Mouse (Mus musculus): ENCODE measurements around the gene Frmd4a. TPM values are rescaled to one million over a fixed set of nuclear protein-coding genes. Genes with fewer than 3 reads are reported as not detected.

The Frmd4a gene
- polyA plus RNA-seq, 1 experiment from 2014 or later, result 6.6 TPM

DNA sequence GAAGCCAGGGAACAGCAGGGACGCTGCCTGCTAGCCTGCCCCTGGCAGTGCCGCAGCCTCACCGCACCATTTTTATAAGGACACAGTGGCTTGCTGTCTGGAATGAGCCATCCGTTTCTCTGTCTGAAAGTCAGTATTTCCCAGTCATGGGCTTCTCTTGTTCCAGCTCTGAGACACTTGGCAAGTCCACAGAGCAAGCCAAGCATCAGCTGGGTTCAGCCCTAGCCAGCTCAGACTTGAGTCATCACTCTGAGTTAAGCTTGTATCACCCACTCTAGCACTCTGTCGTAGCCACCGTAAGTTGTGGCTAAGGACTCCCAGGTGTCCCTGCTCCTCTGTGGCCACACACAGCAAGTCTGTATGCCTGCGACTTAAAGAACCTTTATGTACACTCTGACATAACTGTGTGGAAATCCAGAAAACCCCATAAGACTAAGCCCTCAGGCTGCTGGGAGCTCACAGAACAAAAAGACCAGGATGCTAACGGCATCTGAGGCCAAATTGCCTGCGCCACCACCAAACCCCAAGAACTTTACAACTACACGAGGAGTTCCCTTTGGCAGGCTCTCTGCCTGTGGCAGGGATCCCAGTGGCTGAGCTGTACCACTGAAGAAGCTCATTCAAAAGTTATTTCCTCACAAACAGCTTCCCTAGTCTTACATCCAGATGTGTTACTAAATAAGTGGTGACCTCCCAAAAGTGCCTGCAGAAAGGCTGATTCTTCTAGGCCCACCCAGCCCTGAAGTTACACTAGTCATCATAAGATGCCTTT, 428.3 kb downstream of the Frmd4a start:
- WGBS (ENCODE audit: insufficient replicate concordance), result 76% methylated on average over 10 of the region's 10 CpGs
- Histone ChIP-seq H3K36me3 (replicated peaks; ENCODE audit: insufficient read depth, low read length) (no peaks in the 10 kb centered on the region), H3K4me2 (ENCODE audit: low read depth, low read length) (no peak overlapping the region), H3K9me3 (ENCODE audit: low read length) (no peaks in the 10 kb centered on the region), H3K4me1 (ENCODE audit: insufficient read depth) (no peaks in the 10 kb centered on the region), H3K27me3 (ENCODE audit: insufficient read depth, low read length) (no peaks in the 10 kb centered on the region), H3K27ac (ENCODE audit: low read depth) (no peak overlapping the region), H3K4me3 (ENCODE audit: low read depth, low read length) (no peak overlapping the region), H3K9ac (replicated peaks) (no peak overlapping the region)
- ATAC-seq, result no peak
- no peak for DNase-seq
- no peak for TF ChIP-seq EP300 (IDR thresholded peaks at IDR 0.05; ENCODE audit: low read depth)
- TF ChIP-seq CTCF (IDR thresholded peaks at IDR 0.05; ENCODE audit: low read depth), result no peak

DNA sequence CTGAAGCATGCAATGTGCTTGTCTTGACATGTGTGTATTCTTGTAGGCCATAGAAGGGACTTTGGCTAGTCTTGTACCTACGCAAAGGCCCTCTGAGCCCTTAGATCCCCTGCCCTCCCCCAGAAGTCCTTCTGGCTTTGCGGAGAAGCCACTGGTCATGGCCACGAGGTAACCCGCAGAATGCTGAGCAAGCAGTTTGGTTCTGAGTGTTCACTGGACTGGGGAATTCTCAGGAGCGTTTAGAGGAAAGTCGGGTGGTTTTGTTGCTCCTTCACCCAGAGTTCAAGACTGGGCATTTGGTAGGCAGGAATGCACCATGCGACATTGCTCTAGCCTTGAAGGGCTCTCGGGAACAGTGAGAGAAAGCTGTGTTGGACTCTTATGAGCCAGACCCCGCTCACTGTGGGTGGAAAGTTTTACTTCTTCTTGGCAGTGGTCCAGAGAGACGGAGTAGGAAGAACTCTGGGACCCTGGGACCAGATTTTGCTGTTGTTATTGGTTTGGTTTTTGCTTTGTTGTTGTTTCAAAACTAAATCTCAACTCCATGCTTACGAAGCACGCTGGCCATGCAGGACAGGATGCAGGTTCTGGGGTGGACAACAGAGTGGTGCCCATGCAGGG, 432.5 kb downstream of the Frmd4a start:
- 0 out of 2 replicates have a peak, but pooled peaks cover 6% of the 10 kb centered on the region for H3K4me1 ChIP-seq (ENCODE audit: insufficient read depth)
- no peak overlapping the region for H3K27ac ChIP-seq (ENCODE audit: low read depth)
- TF ChIP-seq EP300 (IDR thresholded peaks at IDR 0.05; ENCODE audit: low read depth) (no peak), CTCF (IDR thresholded peaks at IDR 0.05; ENCODE audit: low read depth) (no peak)
- no peak overlapping the region for H3K4me3 ChIP-seq (ENCODE audit: low read depth, low read length)
- 69% methylated on average over 12 of the region's 12 CpGs for WGBS (ENCODE audit: insufficient replicate concordance)
- no peaks in the 10 kb centered on the region for H3K27me3 ChIP-seq (ENCODE audit: insufficient read depth, low read length)
- no peak overlapping the region for H3K9ac ChIP-seq (replicated peaks)
- H3K9me3 ChIP-seq (ENCODE audit: low read length), result no peaks in the 10 kb centered on the region
- DNase-seq (no peak), ATAC-seq (no peak)
- H3K36me3 ChIP-seq (replicated peaks; ENCODE audit: insufficient read depth, low read length), result no peaks in the 10 kb centered on the region
- no peak overlapping the region for H3K4me2 ChIP-seq (ENCODE audit: low read depth, low read length)

DNA sequence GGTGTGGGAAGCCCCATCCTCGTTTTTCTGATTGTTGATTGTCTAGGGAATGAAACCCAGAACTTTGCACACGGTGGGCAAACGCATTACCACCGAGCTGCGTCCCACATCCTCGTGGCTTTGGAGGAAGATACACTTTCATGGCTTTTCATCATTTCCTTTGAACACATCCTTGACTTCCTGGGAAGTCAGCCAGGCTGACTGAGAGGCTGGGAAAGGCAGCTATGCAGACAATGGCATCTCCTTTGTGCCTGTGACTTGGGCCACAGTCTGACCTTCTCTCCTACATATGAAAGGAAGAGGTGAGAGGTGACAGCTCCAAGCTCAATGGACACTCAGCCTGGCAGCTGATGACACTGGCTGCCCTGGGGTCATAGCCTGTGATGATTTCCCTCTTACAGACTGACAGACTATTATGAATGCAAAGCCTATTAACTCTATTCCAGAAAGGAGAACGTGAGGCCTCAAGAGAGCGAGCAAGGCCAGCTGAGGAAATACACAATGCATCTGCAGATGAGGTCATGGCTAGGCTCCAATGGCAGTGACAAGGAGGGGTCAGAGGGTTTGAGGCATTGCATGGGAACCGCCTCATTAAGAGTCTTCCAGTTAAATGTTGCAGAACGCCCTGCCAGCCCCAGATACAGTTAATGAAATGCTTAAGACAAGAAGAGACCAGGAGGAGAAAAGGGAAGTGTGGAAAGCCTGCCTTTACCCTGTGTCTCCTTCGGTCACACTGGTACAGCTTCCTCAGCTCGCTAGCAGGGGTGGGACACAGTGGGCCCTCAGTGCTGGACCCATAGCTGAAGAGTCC, 435.3 kb downstream of the Frmd4a start:
- ATAC-seq (peak; percentile 58), DNase-seq (no peak)
- no peaks in the 10 kb centered on the region for H3K27me3 ChIP-seq (ENCODE audit: insufficient read depth, low read length)
- no peak overlapping the region for H3K4me3 ChIP-seq (ENCODE audit: low read depth, low read length)
- no peak overlapping the region for H3K9ac ChIP-seq (replicated peaks)
- no peaks in the 10 kb centered on the region for H3K9me3 ChIP-seq (ENCODE audit: low read length)
- H3K36me3 ChIP-seq (replicated peaks; ENCODE audit: insufficient read depth, low read length), result no peaks in the 10 kb centered on the region
- H3K4me1 ChIP-seq (ENCODE audit: insufficient read depth), result 0 out of 2 replicates have a peak, but pooled peaks cover 6% of the 10 kb centered on the region
- no peak overlapping the region for H3K4me2 ChIP-seq (ENCODE audit: low read depth, low read length)
- peak overlapping the region; percentile 24; the same call in 1 of the 2 replicates for H3K27ac ChIP-seq (ENCODE audit: low read depth)
- WGBS (ENCODE audit: insufficient replicate concordance), result 46% methylated on average over 12 of the region's 12 CpGs
- TF ChIP-seq EP300 (IDR thresholded peaks at IDR 0.05; ENCODE audit: low read depth) (no peak), CTCF (IDR thresholded peaks at IDR 0.05; ENCODE audit: low read depth) (no peak)

DNA sequence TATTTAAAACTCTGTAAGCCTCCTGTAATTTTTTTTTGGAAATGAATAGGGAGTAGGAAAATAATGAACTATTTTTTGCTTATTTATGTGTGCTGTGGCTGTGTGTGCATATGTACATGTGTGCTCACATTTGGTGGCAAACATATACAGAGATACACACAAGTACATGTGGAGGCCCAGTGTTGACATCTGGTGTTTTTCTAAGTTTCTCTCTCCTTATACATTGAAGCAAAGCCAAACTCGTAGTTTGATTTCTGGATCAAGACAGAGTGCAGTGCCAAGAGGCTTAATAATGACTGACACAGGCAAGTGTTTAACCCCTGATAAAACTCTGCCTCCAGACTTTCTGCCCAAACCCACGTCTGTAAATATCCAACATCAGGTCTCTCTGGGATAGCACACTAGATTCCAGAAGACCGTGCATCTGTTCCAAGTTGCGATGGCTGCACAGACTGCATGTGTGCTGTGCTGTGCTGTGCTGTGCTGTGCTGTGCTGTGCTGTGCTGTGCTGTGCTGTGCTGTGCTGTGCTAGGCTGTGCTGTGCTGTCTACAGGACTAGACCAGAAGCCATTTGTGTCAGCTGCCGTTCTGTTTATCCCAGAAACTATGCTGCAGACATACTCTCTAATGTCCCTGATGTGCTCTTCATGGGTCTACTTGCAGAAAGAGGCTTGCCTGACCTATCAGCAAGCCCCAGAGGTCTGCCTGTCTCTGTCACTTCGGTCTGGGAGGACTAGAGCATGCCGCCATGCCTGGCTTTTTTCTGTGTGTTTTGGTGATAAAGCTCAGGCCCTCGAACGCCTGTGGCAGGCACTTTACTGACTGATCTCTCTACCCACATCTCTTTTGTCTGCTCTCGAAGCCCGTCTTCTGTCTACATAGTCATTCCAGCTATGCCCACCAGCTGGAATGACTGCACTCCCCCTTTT, 437.8 kb downstream of the Frmd4a start:
- TF ChIP-seq EP300 (IDR thresholded peaks at IDR 0.05; ENCODE audit: low read depth) (no peak), CTCF (IDR thresholded peaks at IDR 0.05; ENCODE audit: low read depth) (no peak)
- Histone ChIP-seq H3K27ac (ENCODE audit: low read depth) (no peak overlapping the region), H3K4me3 (ENCODE audit: low read depth, low read length) (no peak overlapping the region), H3K4me1 (ENCODE audit: insufficient read depth) (0 out of 2 replicates have a peak, but pooled peaks cover 6% of the 10 kb centered on the region), H3K9ac (replicated peaks) (no peak overlapping the region), H3K4me2 (ENCODE audit: low read depth, low read length) (no peak overlapping the region), H3K27me3 (ENCODE audit: insufficient read depth, low read length) (no peaks in the 10 kb centered on the region), H3K9me3 (ENCODE audit: low read length) (no peaks in the 10 kb centered on the region), H3K36me3 (replicated peaks; ENCODE audit: insufficient read depth, low read length) (no peaks in the 10 kb centered on the region)
- WGBS (ENCODE audit: insufficient replicate concordance), result 56% methylated on average over 11 of the region's 11 CpGs
- DNase-seq, result no peak
- no peak for ATAC-seq

DNA sequence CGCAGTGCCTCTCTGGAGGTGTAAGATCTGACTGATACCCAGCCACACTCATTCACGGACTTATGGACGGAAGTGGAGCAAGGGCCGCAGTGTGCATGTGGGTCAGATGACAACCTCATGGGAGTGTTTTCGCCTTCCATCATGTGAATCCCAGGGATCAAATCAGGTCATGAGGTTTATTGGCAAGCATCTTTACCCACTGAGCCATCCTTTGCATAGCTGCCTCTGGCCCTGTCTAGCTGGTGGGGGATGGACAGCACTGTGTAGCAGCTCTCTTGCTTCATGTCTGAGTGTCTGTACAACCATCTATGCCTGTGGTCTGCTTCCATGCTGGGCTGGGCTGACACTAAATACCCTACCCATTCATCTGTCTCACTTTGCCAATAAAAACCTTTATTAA, 443.4 kb downstream of the Frmd4a start:
- Histone ChIP-seq H3K4me2 (ENCODE audit: low read depth, low read length) (no peak overlapping the region), H3K9ac (replicated peaks) (no peak overlapping the region), H3K4me3 (ENCODE audit: low read depth, low read length) (no peak overlapping the region), H3K36me3 (replicated peaks; ENCODE audit: insufficient read depth, low read length) (no peaks in the 10 kb centered on the region), H3K27me3 (ENCODE audit: insufficient read depth, low read length) (no peaks in the 10 kb centered on the region), H3K4me1 (ENCODE audit: insufficient read depth) (no peaks in the 10 kb centered on the region), H3K27ac (ENCODE audit: low read depth) (no peak overlapping the region), H3K9me3 (ENCODE audit: low read length) (no peaks in the 10 kb centered on the region)
- no peak for TF ChIP-seq EP300 (IDR thresholded peaks at IDR 0.05; ENCODE audit: low read depth)
- TF ChIP-seq CTCF (IDR thresholded peaks at IDR 0.05; ENCODE audit: low read depth), result no peak
- ATAC-seq (no peak), DNase-seq (no peak)
- WGBS (ENCODE audit: insufficient replicate concordance), result 71% methylated on average over 5 of the region's 5 CpGs

Measured in liver, postnatal 0 days (tissue).